Mouse (Mus musculus) intestine, embryonic 14.5 days (tissue): Measurements from ENCODE around the gene Lztfl1. TPM values are rescaled to one million over a fixed set of nuclear protein-coding genes. Genes with fewer than 3 reads are reported as not detected.

ENCODE experiments used
- ATAC-seq: fragments of 200-750 bp; cut with Nextera tagmentation; replicated peaks from 2 replicates; pipeline ENCODE4 v1.8.0; 2017; ENCODE audit warnings: low read depth, moderate number of reproducible peaks, moderate TSS enrichment, moderate library complexity; ENCODE audit not compliant: low FRiP score, low TSS enrichment
- DNase-seq: peaks from one replicate; pipeline ENCODE4 v3.0.0-alpha.2; 2018; ENCODE audit warnings: low spot score
- H3K27ac ChIP-seq: fragments of 300-500 bp; sonication (generic); 2 replicates; pipeline ENCODE4 v1.5.1; 2014; ENCODE audit warnings: low read depth, mild to moderate bottlenecking, control low read depth
- H3K27me3 ChIP-seq: fragments of 300-500 bp; sonication (generic); replicated peaks from 2 replicates; pipeline ENCODE4 v1.6.1; 2014; ENCODE audit warnings: low read length, control low read depth; ENCODE audit not compliant: control insufficient read depth, insufficient read depth
- H3K36me3 ChIP-seq: fragments of 300-500 bp; sonication (generic); 2 replicates; pipeline ENCODE4 v1.6.1; 2014; ENCODE audit warnings: low read length, control low read depth; ENCODE audit not compliant: control insufficient read depth, insufficient read depth
- H3K4me1 ChIP-seq: fragments of 300-500 bp; sonication (generic); replicated peaks from 2 replicates; pipeline ENCODE4 v1.6.1; 2014; ENCODE audit warnings: low read length, control low read depth, mixed read lengths; ENCODE audit not compliant: control insufficient read depth, insufficient read depth
- H3K4me2 ChIP-seq: fragments of 300-500 bp; sonication (generic); 2 replicates; pipeline ENCODE4 v1.6.1; 2014; ENCODE audit warnings: low read length
- H3K4me3 ChIP-seq: fragments of 300-500 bp; sonication (generic); 2 replicates; pipeline ENCODE4 v1.5.1; 2014; ENCODE audit warnings: low read depth, low read length, control low read depth, mixed read lengths
- H3K9ac ChIP-seq: fragments of 300-500 bp; sonication (generic); 2 replicates; pipeline ENCODE4 v1.6.1; 2014; ENCODE audit warnings: mild to moderate bottlenecking, low read length
- H3K9me3 ChIP-seq: fragments of 300-500 bp; sonication (generic); 2 replicates; pipeline ENCODE4 v1.6.1; 2016; ENCODE audit warnings: low read length, control low read depth; ENCODE audit not compliant: control insufficient read depth
- WGBS: fragments of 180-500 bp; shearing (Covaris S2); extraction: QIAGEN DNeasy Blood & Tissue Kit; methylation state at CpG from one replicate; pipeline ENCODE4 v1.1.7; 2014; 5-methylcytosine and 5-hydroxymethylcytosine counted together
- polyA plus RNA-seq: library from polyadenylated mRNA; unstranded; fragments of >200 nt; fragmentation: Nextera tagmentation; extraction: Ambion mirVana; gene quantifications from 2 replicates; pipeline ENCODE4 v1.2.1, GENCODE M21; 2014

Lztfl1 gene
- polyA plus RNA-seq, result 43.2 and 51.0 TPM in 2 replicates

- Histone ChIP-seq H3K36me3 (no peaks in the 10 kb centered on the region), H3K4me3 (peak within 1 kb of the TSS; percentile 91), H3K4me1 (peaks cover 4% of the 10 kb centered on the region; the same call in 1 of the 2 replicates), H3K27ac (peak within 1 kb of the TSS; percentile 83), H3K9ac (peak within 1 kb of the TSS; percentile 86), H3K27me3 (no peaks in the 10 kb centered on the region), H3K4me2 (peak within 1 kb of the TSS; percentile 82), H3K9me3 (no peaks in the 10 kb centered on the region)
- WGBS, result under 1% methylated on average over 55 of the region's 55 CpGs
- peak; percentile 96 for DNase-seq
- peak; percentile 99 for ATAC-seq
Observed at GRCm38 (mm10) chr9:123717186-123718008, at the start of gene Lztfl1. Lztfl1 (minus strand) TSS chr9:123717697.

GRCm38 (mm10) chr9:123766996-123767395, 49.5 kb upstream of the Lztfl1 start:
- Histone ChIP-seq H3K9ac (no peak overlapping the region), H3K4me1 (no peaks in the 10 kb centered on the region; the same call in 1 of the 2 replicates), H3K4me3 (no peak overlapping the region), H3K9me3 (no peaks in the 10 kb centered on the region), H3K4me2 (no peak overlapping the region), H3K27ac (no peak overlapping the region), H3K27me3 (no peaks in the 10 kb centered on the region), H3K36me3 (no peaks in the 10 kb centered on the region)
- ATAC-seq, result no peak
- 94% methylated on average over 3 of the region's 3 CpGs for WGBS
- no peak for DNase-seq

DNA sequence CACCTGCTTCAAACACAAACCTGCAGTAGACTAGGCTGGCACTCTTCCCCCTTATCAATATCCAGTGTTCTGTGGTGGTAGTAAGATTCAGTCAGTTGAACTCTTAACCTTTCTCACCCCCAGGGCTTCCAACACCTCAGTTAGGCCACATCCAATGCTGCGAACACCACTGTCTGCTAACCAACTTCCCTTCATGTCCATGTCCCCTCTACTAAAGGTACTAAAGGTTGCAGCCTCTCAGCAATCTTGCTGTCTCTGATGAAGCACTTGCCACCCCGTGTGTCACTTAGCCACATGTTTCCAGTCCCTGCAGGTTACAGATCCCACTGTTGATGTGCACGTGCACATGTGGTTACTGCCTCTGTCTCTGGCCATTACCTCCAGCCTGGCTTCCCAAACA, 46.3 kb upstream of the Lztfl1 start:
- Histone ChIP-seq H3K9ac (no peak overlapping the region), H3K27me3 (no peaks in the 10 kb centered on the region), H3K4me3 (no peak overlapping the region), H3K36me3 (no peaks in the 10 kb centered on the region), H3K27ac (no peak overlapping the region), H3K9me3 (no peaks in the 10 kb centered on the region), H3K4me1 (no peaks in the 10 kb centered on the region), H3K4me2 (no peak overlapping the region)
- no peak for DNase-seq
- ATAC-seq, result no peak
- 75% methylated on average over 3 of the region's 3 CpGs for WGBS

DNA sequence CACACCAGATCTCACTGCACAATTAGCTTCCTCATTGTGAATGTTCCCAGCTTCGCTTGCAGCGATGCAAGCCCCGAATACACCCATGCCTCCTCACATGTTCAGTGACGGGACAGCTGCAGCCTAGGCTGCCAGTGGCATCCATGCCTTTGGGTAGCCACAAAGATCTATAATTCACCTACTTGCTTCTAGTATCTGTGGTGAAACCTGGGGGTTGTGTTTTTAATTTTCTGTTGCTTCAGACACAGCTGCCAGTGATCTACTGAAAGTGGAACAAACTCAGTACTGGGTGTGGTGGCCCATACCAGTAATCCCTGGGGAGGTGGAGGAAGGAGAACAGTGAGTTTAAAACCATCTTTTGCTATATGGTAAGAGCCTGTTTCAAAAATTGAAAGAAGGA, 45.4 kb upstream of the Lztfl1 start:
- WGBS, result 86% methylated on average over 4 of the region's 4 CpGs
- no peak for ATAC-seq
- DNase-seq, result no peak

GRCm38 (mm10) chr9:123760806-123761205, 43.3 kb upstream of the Lztfl1 start:
- Histone ChIP-seq H3K4me2 (no peak overlapping the region), H3K27me3 (no peaks in the 10 kb centered on the region), H3K9me3 (no peaks in the 10 kb centered on the region), H3K9ac (no peak overlapping the region), H3K4me1 (no peaks in the 10 kb centered on the region), H3K27ac (no peak overlapping the region), H3K4me3 (no peak overlapping the region), H3K36me3 (no peaks in the 10 kb centered on the region)
- ATAC-seq, result no peak
- 82% methylated on average over 3 of the region's 3 CpGs for WGBS
- DNase-seq, result no peak

More for the DNA sequence above, 45.4 kb upstream of the Lztfl1 start:
- H3K4me3 ChIP-seq, result no peak overlapping the region
- no peaks in the 10 kb centered on the region for H3K4me1 ChIP-seq
- H3K27ac ChIP-seq, result no peak overlapping the region
- H3K9ac ChIP-seq, result no peak overlapping the region
- H3K36me3 ChIP-seq, result no peaks in the 10 kb centered on the region
- H3K9me3 ChIP-seq, result no peaks in the 10 kb centered on the region
- no peaks in the 10 kb centered on the region for H3K27me3 ChIP-seq
- H3K4me2 ChIP-seq, result no peak overlapping the region

DNA sequence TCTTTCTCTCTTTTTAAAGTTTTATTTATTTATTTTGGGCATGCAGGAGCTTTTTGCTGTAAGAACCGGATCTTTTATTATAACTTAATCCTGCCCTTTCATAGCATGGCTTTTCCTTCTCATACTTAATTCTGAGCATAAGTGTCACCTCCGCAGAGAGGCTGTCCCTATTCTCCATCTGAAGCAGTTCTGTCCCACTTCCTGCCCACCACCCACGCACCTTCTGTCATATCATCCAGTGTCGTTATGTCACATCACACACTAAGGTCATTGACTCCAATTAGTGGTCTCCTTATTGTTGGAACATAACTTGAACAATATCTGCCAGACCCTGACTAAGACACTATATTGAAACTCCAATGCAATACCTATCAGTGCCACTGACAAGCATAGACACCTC, 41.1 kb upstream of the Lztfl1 start:
- DNase-seq (no peak), ATAC-seq (no peak)
- Histone ChIP-seq H3K4me2 (no peak overlapping the region), H3K9ac (no peak overlapping the region), H3K27me3 (no peaks in the 10 kb centered on the region), H3K4me3 (no peak overlapping the region), H3K4me1 (no peaks in the 10 kb centered on the region), H3K36me3 (no peaks in the 10 kb centered on the region), H3K9me3 (no peaks in the 10 kb centered on the region), H3K27ac (no peak overlapping the region)
- WGBS, result 81% methylated on average over 4 of the region's 4 CpGs

- Histone ChIP-seq H3K27ac (no peak overlapping the region), H3K36me3 (no peaks in the 10 kb centered on the region), H3K4me1 (no peaks in the 10 kb centered on the region), H3K9ac (no peak overlapping the region), H3K27me3 (no peaks in the 10 kb centered on the region), H3K9me3 (no peaks in the 10 kb centered on the region), H3K4me2 (no peak overlapping the region), H3K4me3 (no peak overlapping the region)
- DNase-seq (no peak), ATAC-seq (no peak)
- WGBS, result 79% methylated on average over 1 of the region's 1 CpGs
Observed at GRCm38 (mm10) chr9:123758156-123758555, 40.7 kb upstream of the Lztfl1 start.

- H3K27me3 ChIP-seq, result no peaks in the 10 kb centered on the region
- H3K4me2 ChIP-seq, result no peak overlapping the region
- ATAC-seq (no peak), DNase-seq (no peak)
- no peaks in the 10 kb centered on the region for H3K36me3 ChIP-seq
- no peaks in the 10 kb centered on the region for H3K9me3 ChIP-seq
- H3K4me1 ChIP-seq, result no peaks in the 10 kb centered on the region
- 64% methylated on average over 2 of the region's 2 CpGs for WGBS
- no peak overlapping the region for H3K9ac ChIP-seq
- no peak overlapping the region for H3K27ac ChIP-seq
- no peak overlapping the region for H3K4me3 ChIP-seq
Observed at GRCm38 (mm10) chr9:123757326-123757725, 39.8 kb upstream of the Lztfl1 start.

- Histone ChIP-seq H3K27me3 (no peaks in the 10 kb centered on the region), H3K4me3 (no peak overlapping the region), H3K4me2 (no peak overlapping the region), H3K36me3 (no peaks in the 10 kb centered on the region), H3K9ac (no peak overlapping the region), H3K9me3 (no peaks in the 10 kb centered on the region), H3K4me1 (no peaks in the 10 kb centered on the region), H3K27ac (no peak overlapping the region)
- no peak for ATAC-seq
- no peak for DNase-seq
- 74% methylated on average over 3 of the region's 3 CpGs for WGBS
Observed at GRCm38 (mm10) chr9:123756752-123757151, 39.3 kb upstream of the Lztfl1 start.
